Mouse (Mus musculus) ES-E14 (cell line): ENCODE measurements at regions not wholly inside any gene's neighbourhood (a gene's known extent, or its start where the extent isn't known, plus 50 kb on each side); places are given as distances from the start of the nearest gene placed in this dataset.

Experiments
- CHD2 ChIP-seq: IDR thresholded peaks from 2 replicates; pipeline ENCODE4 v1.6.1; 2014; ENCODE audit warnings: mild to moderate bottlenecking, low read depth, low read length, inconsistent platforms
- HCFC1 ChIP-seq: IDR thresholded peaks from 2 replicates; pipeline ENCODE4 v1.6.1; 2012; ENCODE audit warnings: low read length, inconsistent platforms, borderline replicate concordance; ENCODE audit not compliant: insufficient read depth
- MAFK ChIP-seq: IDR thresholded peaks from 2 replicates; pipeline ENCODE4 v1.6.1; 2014; ENCODE audit warnings: mild to moderate bottlenecking, low read depth, low read length, inconsistent platforms; ENCODE audit not compliant: insufficient read depth
- ZNF384 ChIP-seq: IDR thresholded peaks from 2 replicates; pipeline ENCODE4 v1.6.1; 2012; ENCODE audit warnings: low read depth, low read length, inconsistent platforms

DNA sequence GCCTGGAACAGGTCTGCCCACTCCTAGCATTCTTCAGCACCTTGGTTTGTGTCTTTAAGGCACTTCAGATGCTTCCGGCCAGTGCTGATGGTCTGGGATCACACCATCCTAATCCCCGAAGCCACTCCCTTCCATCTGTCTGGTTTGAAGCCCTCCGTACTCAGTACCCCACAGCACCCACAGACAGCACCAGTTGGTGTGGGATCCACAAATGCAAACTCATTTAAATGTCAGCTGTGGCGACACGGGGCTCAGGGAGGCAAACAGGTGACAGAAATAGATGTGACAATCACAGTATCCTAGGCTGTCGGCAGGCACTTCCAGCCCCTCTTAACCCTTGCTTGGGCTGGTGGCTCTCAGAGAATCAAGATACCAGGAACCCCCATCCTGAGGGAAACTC lies 74.7 kb downstream of the Lsm3 start:
- TF ChIP-seq HCFC1 (no peak), CHD2 (no peak), MAFK (no peak), ZNF384 (no peak)
